Mouse (Mus musculus) neural tube, postnatal 0 days (tissue): ENCODE results near the gene Bmpr1a. TPM values are rescaled to one million over a fixed set of nuclear protein-coding genes. Genes with fewer than 3 reads are reported as not detected.

Experiments
- polyA plus RNA-seq: library from polyadenylated mRNA; unstranded; fragments of >200 nt; fragmentation: Nextera tagmentation; extraction: Ambion mirVana; gene quantifications from 2 replicates; pipeline ENCODE4 v1.2.1, GENCODE M21; 2015

Bmpr1a gene
- 20.3 and 21.0 TPM in 2 replicates for polyA plus RNA-seq

GRCm38 (mm10) chr14:34503325-34503647, at the start of gene Bmpr1a:
Gene Bmpr1a (minus strand): TSS chr14:34503341.

GRCm38 (mm10) chr14:34522701-34523100, 19.6 kb upstream of the Bmpr1a start, which contains the start of gene 9230112D13Rik:
Gene 9230112D13Rik (minus strand): TSS chr14:34522801.

GRCm38 (mm10) chr14:34375415-34375904, 127.7 kb downstream of the Bmpr1a start, which contains the start of gene Mmrn2:
Gene Mmrn2 (plus strand): TSS chr14:34375465.

GRCm38 (mm10) chr14:34374577-34374976, 128.6 kb downstream of the Bmpr1a start, which contains the start of gene Sncg:
Gene Sncg (minus strand): TSS chr14:34374789.

Other genes with a start within 250 kb of the Bmpr1a start
- gene Shld2, start 192.8 kb downstream of the Bmpr1a start, polyA plus RNA-seq = 8.8 and 9.0 TPM in 2 replicates
- 193 and 194 TPM in 2 replicates for gene Glud1, start 192.6 kb downstream of the Bmpr1a start, polyA plus RNA-seq
- gene Fam25c, start 147.9 kb downstream of the Bmpr1a start, polyA plus RNA-seq = not detected in 2 replicates
- 289 and 298 TPM in 2 replicates for gene Sncg, start 128.6 kb downstream of the Bmpr1a start, polyA plus RNA-seq
- 1.6 and 1.9 TPM in 2 replicates for gene Mmrn2, start 127.9 kb downstream of the Bmpr1a start, polyA plus RNA-seq
- not detected in 2 replicates for gene 9230112D13Rik, start 19.5 kb upstream of the Bmpr1a start, polyA plus RNA-seq
- 1.6 and 1.7 TPM in 2 replicates for gene Ldb3, start 85.3 kb upstream of the Bmpr1a start, polyA plus RNA-seq
- gene Opn4, start 96.8 kb upstream of the Bmpr1a start, polyA plus RNA-seq = not detected in 2 replicates
- gene Wapl, start 170.6 kb upstream of the Bmpr1a start, polyA plus RNA-seq = 10.3 and 12.3 TPM in 2 replicates